Mouse (Mus musculus) testis, adult 2 months (tissue): ENCODE results near the gene Golph3.

ENCODE experiments used
- CTCF ChIP-seq: fragments of 200-500 bp; IDR thresholded peaks from 2 replicates; pipeline ENCODE4 v1.5.1; 2012; ENCODE audit warnings: low read depth, mild to moderate bottlenecking, inconsistent platforms, low read length, moderate library complexity; ENCODE audit not compliant: control insufficient read depth, insufficient read depth, insufficient replicate concordance
- POLR2A ChIP-seq: fragments of 200-500 bp; IDR thresholded peaks from 2 replicates; pipeline ENCODE4 v1.6.1; 2012; ENCODE audit warnings: low read depth, mild to moderate bottlenecking, inconsistent platforms, low read length, moderate library complexity; ENCODE audit not compliant: control insufficient read depth

GRCm38 (mm10) chr15:12321091-12321787 is at the start of gene Golph3:
- TF ChIP-seq POLR2A (peak; percentile 70), CTCF (no peak)
